Mouse (Mus musculus) right cerebral cortex, adult 2 months (tissue): ENCODE measurements around the gene Stard13.

ENCODE experiments used
- DNase-seq, 2 experiments: peaks; one replicate each; pipeline ENCODE4 v3.0.0; 2021 to 2022; ENCODE audit warnings: low spot score in 2 of 2

Gene Stard13

GRCm38 (mm10) chr5:151020831-151021230, 212.8 kb downstream of the Stard13 start:
- DNase-seq = no peak

- peak in 1 of 2 experiments; percentile 26 for DNase-seq
These were observed 213.4 kb downstream of the Stard13 start for GRCm38 (mm10) chr5:151020031-151020820.

- no peak for DNase-seq
These were observed 214.7 kb downstream of the Stard13 start for GRCm38 (mm10) chr5:151018959-151019358.

- no peak for DNase-seq
These were observed 215.2 kb downstream of the Stard13 start for GRCm38 (mm10) chr5:151018450-151018849.

- no peak for DNase-seq
These were observed 229.3 kb downstream of the Stard13 start for GRCm38 (mm10) chr5:151004216-151004755.

- DNase-seq = no peak
These were observed 231.6 kb downstream of the Stard13 start for GRCm38 (mm10) chr5:151002051-151002450.

GRCm38 (mm10) chr5:151001111-151001510, 232.5 kb downstream of the Stard13 start:
- DNase-seq = no peak

DNA sequence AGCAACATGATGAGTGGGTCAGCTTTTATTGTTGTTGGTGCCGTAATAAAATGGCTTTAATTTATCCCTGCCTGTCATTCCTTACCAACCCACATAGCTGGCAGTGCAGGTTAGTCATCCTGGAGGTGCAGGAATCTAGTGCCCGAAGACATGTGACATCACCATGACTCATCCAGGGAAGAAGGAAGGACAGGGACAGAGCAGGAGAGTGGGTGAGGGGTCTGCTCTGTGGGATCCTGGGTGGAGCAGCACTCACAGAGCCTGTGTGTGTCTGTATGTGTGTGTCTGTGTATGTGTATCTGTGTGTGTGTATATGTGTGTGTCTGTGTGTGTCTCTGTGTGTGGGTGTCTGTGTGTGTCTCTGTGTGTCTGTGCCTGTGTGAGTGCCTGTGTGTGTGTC, 237.1 kb downstream of the Stard13 start:
- peak; percentile 27 to 30 for DNase-seq

GRCm38 (mm10) chr5:150994096-150994495, 239.5 kb downstream of the Stard13 start:
- no peak for DNase-seq
